Mouse (Mus musculus) intestine, embryonic 14.5 days (tissue): ENCODE measurements around the gene Tiparp. TPM values are rescaled to one million over a fixed set of nuclear protein-coding genes. Genes with fewer than 3 reads are reported as not detected.
A peak's percentile ranks its signal among the peaks of the same experiment; 100 is the strongest.

Experiments
- ATAC-seq: fragments of 200-750 bp; cut with Nextera tagmentation; replicated peaks from 2 replicates; pipeline ENCODE4 v1.8.0; 2017; ENCODE audit warnings: low read depth, moderate number of reproducible peaks, moderate TSS enrichment, moderate library complexity; ENCODE audit not compliant: low FRiP score, low TSS enrichment
- DNase-seq: peaks from one replicate; pipeline ENCODE4 v3.0.0-alpha.2; 2018; ENCODE audit warnings: low spot score
- H3K27ac ChIP-seq: fragments of 300-500 bp; sonication (generic); 2 replicates; pipeline ENCODE4 v1.5.1; 2014; ENCODE audit warnings: low read depth, mild to moderate bottlenecking, control low read depth
- H3K27me3 ChIP-seq: fragments of 300-500 bp; sonication (generic); replicated peaks from 2 replicates; pipeline ENCODE4 v1.6.1; 2014; ENCODE audit warnings: low read length, control low read depth; ENCODE audit not compliant: control insufficient read depth, insufficient read depth
- H3K36me3 ChIP-seq: fragments of 300-500 bp; sonication (generic); 2 replicates; pipeline ENCODE4 v1.6.1; 2014; ENCODE audit warnings: low read length, control low read depth; ENCODE audit not compliant: control insufficient read depth, insufficient read depth
- H3K4me1 ChIP-seq: fragments of 300-500 bp; sonication (generic); replicated peaks from 2 replicates; pipeline ENCODE4 v1.6.1; 2014; ENCODE audit warnings: low read length, control low read depth, mixed read lengths; ENCODE audit not compliant: control insufficient read depth, insufficient read depth
- H3K4me2 ChIP-seq: fragments of 300-500 bp; sonication (generic); 2 replicates; pipeline ENCODE4 v1.6.1; 2014; ENCODE audit warnings: low read length
- H3K4me3 ChIP-seq: fragments of 300-500 bp; sonication (generic); 2 replicates; pipeline ENCODE4 v1.5.1; 2014; ENCODE audit warnings: low read depth, low read length, control low read depth, mixed read lengths
- H3K9ac ChIP-seq: fragments of 300-500 bp; sonication (generic); 2 replicates; pipeline ENCODE4 v1.6.1; 2014; ENCODE audit warnings: mild to moderate bottlenecking, low read length
- H3K9me3 ChIP-seq: fragments of 300-500 bp; sonication (generic); 2 replicates; pipeline ENCODE4 v1.6.1; 2016; ENCODE audit warnings: low read length, control low read depth; ENCODE audit not compliant: control insufficient read depth
- WGBS: fragments of 180-500 bp; shearing (Covaris S2); extraction: QIAGEN DNeasy Blood & Tissue Kit; methylation state at CpG from one replicate; pipeline ENCODE4 v1.1.7; 2014; 5-methylcytosine and 5-hydroxymethylcytosine counted together
- polyA plus RNA-seq: library from polyadenylated mRNA; unstranded; fragments of >200 nt; fragmentation: Nextera tagmentation; extraction: Ambion mirVana; gene quantifications from 2 replicates; pipeline ENCODE4 v1.2.1, GENCODE M21; 2014

The Tiparp gene
- polyA plus RNA-seq, 1 experiment from 2014 or later = 46.1 TPM

DNA sequence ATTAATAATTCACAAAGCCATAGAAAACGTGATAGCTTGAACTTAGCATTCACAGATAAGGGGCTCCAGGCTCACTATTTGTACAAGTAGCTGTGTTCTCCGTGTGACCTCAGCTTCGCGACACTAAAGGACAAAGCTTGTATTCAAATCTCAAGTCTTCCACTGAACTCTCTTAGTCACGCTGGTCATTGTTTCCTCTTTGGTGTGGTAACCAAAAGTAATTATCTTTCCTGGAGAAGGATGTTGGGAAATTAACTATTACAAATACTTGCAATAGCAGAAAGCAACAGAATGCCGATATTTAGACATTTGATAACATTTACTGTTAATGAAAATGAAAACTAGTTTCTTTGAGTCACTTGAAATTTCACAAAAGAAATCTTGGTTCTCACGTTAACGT is 4.8 kb upstream of the Tiparp start:
- no peak for ATAC-seq
- H3K36me3 ChIP-seq = no peaks in the 10 kb centered on the region

DNA sequence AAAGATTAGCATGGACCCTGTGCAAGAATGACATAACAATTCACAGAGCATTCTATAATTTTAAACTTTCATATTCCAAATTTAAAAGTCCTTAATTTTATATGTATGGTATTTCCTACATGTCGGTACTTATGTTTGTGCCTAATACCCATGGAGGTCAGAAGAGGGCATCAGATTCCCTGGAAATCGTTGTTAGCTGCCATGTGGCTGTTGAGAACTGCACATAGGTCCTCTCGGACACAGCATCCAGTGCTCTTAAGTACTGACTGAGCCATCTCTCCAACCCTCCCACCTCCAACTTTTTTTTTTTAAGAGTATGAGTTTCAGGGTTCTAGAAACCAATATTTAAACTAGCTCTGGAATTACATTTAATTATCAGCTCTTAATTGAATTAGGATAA is 2.5 kb upstream of the Tiparp start:
- Histone ChIP-seq H3K27me3 (no peaks in the 10 kb centered on the region), H3K36me3 (no peaks in the 10 kb centered on the region), H3K9me3 (no peaks in the 10 kb centered on the region), H3K4me3 (no peak overlapping the region), H3K4me1 (no peaks in the 10 kb centered on the region; the same call in 1 of the 2 replicates), H3K4me2 (no peak overlapping the region), H3K9ac (no peak overlapping the region), H3K27ac (no peak overlapping the region)
- DNase-seq (no peak), ATAC-seq (no peak)
- 80% methylated on average over 3 of the region's 3 CpGs for WGBS

More for the DNA sequence above, 4.8 kb upstream of the Tiparp start:
- H3K27ac ChIP-seq = no peak overlapping the region
- H3K4me3 ChIP-seq = no peak overlapping the region
- H3K27me3 ChIP-seq = no peaks in the 10 kb centered on the region
- DNase-seq = no peak
- H3K9ac ChIP-seq = no peak overlapping the region
- WGBS = 71% methylated on average over 8 of the region's 8 CpGs
- H3K9me3 ChIP-seq = no peaks in the 10 kb centered on the region
- H3K4me1 ChIP-seq = no peaks in the 10 kb centered on the region
- H3K4me2 ChIP-seq = no peak overlapping the region

DNA sequence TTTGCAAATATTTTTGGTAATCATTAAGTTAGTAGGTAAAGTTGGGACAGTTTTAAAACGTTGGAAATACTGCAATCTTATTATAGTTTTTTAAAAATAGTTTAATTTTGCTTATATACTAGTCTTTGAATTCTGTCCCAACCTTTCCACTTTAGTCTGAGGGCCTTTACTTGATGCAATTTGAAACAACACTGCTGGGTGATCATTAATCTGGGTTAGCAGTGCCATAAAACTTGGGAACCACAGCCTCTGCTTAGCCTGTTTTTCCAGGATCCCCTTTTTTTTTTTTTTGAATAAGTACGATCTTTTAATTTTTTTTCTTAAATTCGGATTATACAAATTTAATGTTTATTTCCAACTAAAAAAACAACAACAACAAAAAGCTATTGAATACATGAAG is 1.0 kb upstream of the Tiparp start:
- 13% methylated on average over 3 of the region's 3 CpGs for WGBS
- peak overlapping the region; percentile 83 for H3K4me3 ChIP-seq
- H3K36me3 ChIP-seq = peaks cover 7% of the 10 kb centered on the region; the same call in 1 of the 2 replicates
- no peaks in the 10 kb centered on the region for H3K9me3 ChIP-seq
- no peak for ATAC-seq
- no peaks in the 10 kb centered on the region for H3K27me3 ChIP-seq
- H3K9ac ChIP-seq = peak overlapping the region; percentile 96
- peaks cover 4% of the 10 kb centered on the region; the same call in 1 of the 2 replicates for H3K4me1 ChIP-seq
- no peak for DNase-seq
- peak overlapping the region; percentile 61 for H3K4me2 ChIP-seq
- H3K27ac ChIP-seq = peak overlapping the region; percentile 99; the same call in 1 of the 2 replicates

DNA sequence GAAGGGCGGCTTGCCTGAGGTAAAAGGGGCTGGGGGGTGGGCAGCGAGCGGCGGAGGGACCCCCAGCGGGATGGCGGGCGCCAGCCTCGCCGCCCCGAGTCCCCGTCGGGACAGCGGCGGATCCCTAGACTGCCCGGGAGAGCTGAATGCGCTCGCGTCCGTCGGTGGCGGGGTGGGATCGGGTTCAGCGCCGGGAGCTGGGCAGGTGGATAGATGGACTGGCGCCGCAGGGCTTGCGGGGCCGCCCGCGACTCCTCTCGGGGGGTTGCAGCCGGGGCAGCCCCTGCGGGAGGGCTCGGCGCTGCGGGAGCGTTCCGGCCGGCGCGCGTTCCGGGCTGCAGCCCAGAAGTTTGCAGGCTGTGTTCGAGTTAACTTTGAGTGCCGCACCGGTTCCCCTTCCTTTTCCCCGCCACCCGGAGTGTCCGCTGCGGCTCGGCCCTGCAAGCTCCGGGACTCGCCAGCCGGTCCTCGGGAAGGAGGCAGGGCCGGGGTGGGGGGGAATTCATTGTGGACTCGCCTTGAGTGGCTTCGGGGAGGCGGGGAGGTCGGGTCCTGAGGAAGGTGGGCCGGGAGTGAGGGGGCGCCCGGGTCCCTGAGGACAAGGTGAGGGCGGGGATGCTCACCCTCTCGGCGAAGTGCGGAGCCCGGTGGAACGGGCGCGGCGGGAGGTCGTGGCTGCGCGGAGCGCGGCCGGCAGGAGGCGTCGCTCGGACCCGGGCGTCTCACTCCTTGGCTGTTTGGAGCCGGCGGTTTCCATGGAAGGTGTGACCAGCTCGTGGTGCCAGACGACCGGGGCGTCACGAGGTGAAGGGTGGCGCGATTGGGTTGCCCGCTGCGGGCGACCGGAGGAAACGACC is 632 bp downstream of the Tiparp start:
- Histone ChIP-seq H3K27ac (peak overlapping the region; percentile 99), H3K4me1 (peaks cover 8% of the 10 kb centered on the region), H3K9ac (peak overlapping the region; percentile 85), H3K27me3 (no peaks in the 10 kb centered on the region), H3K4me2 (peak overlapping the region; percentile 61), H3K9me3 (no peaks in the 10 kb centered on the region), H3K36me3 (peaks cover 11% of the 10 kb centered on the region), H3K4me3 (peak overlapping the region; percentile 83)
- ATAC-seq (peak; percentile 67), DNase-seq (peak; percentile 90)
- under 1% methylated on average over 95 of the region's 97 CpGs for WGBS

DNA sequence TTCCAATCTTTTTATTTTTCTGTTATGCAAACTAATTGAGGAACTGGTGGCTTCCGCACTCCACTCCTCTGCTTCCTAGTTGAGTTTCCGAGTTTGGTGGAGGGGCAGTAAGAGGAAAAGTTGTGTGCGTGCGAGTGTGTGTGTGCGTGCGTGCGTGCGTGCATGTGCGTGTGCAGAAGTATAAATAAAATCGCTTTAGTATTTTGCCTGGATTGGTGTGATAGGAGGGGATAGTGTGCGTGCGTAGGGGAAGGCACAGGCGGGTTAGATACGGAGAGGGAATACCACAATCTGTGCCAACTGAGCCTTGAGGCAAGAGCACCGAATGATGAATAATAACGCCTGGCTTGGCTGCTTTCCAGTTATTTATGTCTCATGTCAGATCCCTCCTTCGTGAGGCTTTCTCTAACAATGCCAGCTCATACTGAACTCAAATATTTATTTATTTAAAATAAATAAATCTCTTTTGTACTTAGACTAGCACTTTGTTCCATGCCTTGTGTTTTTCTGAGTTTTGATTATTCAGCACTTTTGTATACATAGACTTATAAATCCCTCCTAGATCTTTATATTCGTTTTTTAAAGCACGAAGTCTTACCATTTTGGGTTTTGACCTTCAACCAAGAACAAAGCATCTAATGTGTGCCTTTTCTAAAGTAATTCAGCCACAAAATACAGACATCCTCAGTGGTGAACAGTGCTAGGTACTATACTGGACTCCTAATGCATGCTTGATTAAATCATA is 1.4 kb downstream of the Tiparp start:
- Histone ChIP-seq H3K27ac (peak overlapping the region; percentile 99; the same call in 1 of the 2 replicates), H3K36me3 (peaks cover 11% of the 10 kb centered on the region), H3K4me2 (peak overlapping the region; percentile 61), H3K27me3 (no peaks in the 10 kb centered on the region), H3K9me3 (no peaks in the 10 kb centered on the region), H3K9ac (peak overlapping the region; percentile 85), H3K4me1 (peaks cover 13% of the 10 kb centered on the region), H3K4me3 (peak overlapping the region; percentile 83)
- 2% methylated on average over 19 of the region's 19 CpGs for WGBS
- ATAC-seq (peak; percentile 4), DNase-seq (no peak)

DNA sequence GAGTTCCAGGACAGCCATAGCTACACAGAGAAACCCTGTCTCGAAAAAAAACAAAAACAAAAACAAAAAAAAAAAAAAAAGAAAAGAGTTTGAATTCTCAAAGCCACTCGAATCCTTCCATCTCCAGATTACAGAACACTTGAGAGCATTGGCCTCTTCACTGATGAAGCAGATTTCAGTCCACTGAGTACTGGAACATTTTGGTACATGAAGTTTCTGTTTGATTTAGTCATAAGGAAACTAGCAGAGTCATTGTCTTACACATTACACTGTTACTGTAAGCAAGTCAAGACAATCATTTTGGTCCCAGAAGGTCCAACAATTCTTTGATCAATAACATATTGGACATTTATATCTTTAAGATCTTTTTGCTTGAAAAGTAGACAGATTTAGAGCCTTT is 4.8 kb downstream of the Tiparp start:
- 92% methylated on average over 2 of the region's 2 CpGs for WGBS
- H3K4me2 ChIP-seq = no peak overlapping the region
- H3K27ac ChIP-seq = no peak overlapping the region
- H3K9me3 ChIP-seq = no peaks in the 10 kb centered on the region
- H3K4me3 ChIP-seq = no peak overlapping the region
- H3K4me1 ChIP-seq = peaks cover 21% of the 10 kb centered on the region
- no peaks in the 10 kb centered on the region for H3K27me3 ChIP-seq
- DNase-seq (no peak), ATAC-seq (no peak)
- peaks cover 11% of the 10 kb centered on the region for H3K36me3 ChIP-seq
- H3K9ac ChIP-seq = no peak overlapping the region

DNA sequence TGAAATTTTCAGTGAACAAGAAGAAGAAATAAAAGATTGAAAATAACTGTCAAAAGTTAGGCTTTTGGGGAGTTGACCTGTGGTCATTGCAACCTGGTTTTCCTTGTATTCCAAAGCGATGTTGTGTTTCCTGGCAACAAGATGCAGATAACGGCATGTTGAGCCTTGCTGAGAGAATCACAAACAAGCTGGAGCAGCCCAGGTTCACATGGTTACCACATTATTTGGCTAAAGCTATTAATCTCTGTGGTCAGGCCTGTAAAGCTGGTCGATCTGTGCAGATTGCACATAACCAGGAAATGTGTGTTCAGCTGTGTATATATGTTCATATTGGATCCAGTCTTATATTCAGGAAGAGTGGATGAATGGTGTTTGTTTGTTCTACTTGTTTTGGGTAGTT is 5.4 kb downstream of the Tiparp start:
- no peak for ATAC-seq
- Histone ChIP-seq H3K27me3 (no peaks in the 10 kb centered on the region), H3K4me3 (no peak overlapping the region), H3K27ac (no peak overlapping the region), H3K9ac (no peak overlapping the region), H3K4me2 (no peak overlapping the region; the same call in 1 of the 2 replicates), H3K36me3 (peaks cover 11% of the 10 kb centered on the region), H3K4me1 (peaks cover 21% of the 10 kb centered on the region), H3K9me3 (no peaks in the 10 kb centered on the region)
- 44% methylated on average over 3 of the region's 3 CpGs for WGBS
- DNase-seq = no peak

DNA sequence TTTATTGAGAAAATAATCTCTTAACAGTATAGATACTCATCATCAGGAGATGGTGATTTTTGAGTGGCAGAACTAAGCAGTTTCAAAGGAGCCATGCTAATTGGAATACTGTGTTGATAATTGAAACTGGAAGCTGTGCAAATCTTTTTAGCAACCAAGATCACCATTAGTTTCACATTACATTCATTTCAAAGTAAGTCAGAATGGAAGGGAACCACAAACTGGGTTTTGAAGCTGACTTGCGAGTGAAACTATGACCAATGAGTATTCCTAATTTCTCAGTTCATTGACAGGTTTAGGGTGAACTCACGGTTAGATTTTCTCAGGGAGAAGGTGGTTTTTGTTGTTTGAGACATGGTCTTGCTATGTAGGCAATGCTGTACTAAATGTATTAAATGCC is 6.3 kb downstream of the Tiparp start:
- peaks cover 11% of the 10 kb centered on the region for H3K36me3 ChIP-seq
- peaks cover 21% of the 10 kb centered on the region for H3K4me1 ChIP-seq
- H3K9ac ChIP-seq = no peak overlapping the region
- H3K4me3 ChIP-seq = no peak overlapping the region
- 58% methylated on average over 2 of the region's 2 CpGs for WGBS
- peak overlapping the region; percentile 13; the same call in 1 of the 2 replicates for H3K4me2 ChIP-seq
- DNase-seq = no peak
- no peak for ATAC-seq
- no peak overlapping the region for H3K27ac ChIP-seq
- no peaks in the 10 kb centered on the region for H3K27me3 ChIP-seq
- H3K9me3 ChIP-seq = no peaks in the 10 kb centered on the region
